Mouse (Mus musculus): ENCODE measurements around the gene Cdk5. TPM values are rescaled to one million over a fixed set of nuclear protein-coding genes. Genes with fewer than 3 reads are reported as not detected.
A peak's percentile ranks its signal among the peaks of the same experiment; 100 is the strongest.

The Cdk5 gene
- polyA plus RNA-seq, 1 experiment from 2014 or later: 127 TPM

- Histone ChIP-seq H3K27me3 (replicated peaks; ENCODE audit: control insufficient read depth, insufficient read depth, low read length) (no peaks in the 10 kb centered on the region), H3K36me3 (ENCODE audit: control insufficient read depth, insufficient read depth) (no peaks in the 10 kb centered on the region), H3K4me3 (replicated peaks; ENCODE audit: low read length) (peak overlapping the region; percentile 69), H3K9ac (replicated peaks; ENCODE audit: low read depth, low read length) (peak overlapping the region; percentile 75), H3K27ac (ENCODE audit: low read length) (peak overlapping the region; percentile 94), H3K4me1 (replicated peaks; ENCODE audit: control insufficient read depth, insufficient read depth, low read length) (peaks cover 47% of the 10 kb centered on the region), H3K4me2 (ENCODE audit: low read length) (peak overlapping the region; percentile 96), H3K9me3 (ENCODE audit: control insufficient read depth, low read length) (no peaks in the 10 kb centered on the region)
- 1% methylated on average over 47 of the region's 60 CpGs for WGBS
- ATAC-seq: no peak
These were observed 1.6 kb upstream of the Cdk5 start for GRCm38 (mm10) chr5:24424861-24425411.

DNA sequence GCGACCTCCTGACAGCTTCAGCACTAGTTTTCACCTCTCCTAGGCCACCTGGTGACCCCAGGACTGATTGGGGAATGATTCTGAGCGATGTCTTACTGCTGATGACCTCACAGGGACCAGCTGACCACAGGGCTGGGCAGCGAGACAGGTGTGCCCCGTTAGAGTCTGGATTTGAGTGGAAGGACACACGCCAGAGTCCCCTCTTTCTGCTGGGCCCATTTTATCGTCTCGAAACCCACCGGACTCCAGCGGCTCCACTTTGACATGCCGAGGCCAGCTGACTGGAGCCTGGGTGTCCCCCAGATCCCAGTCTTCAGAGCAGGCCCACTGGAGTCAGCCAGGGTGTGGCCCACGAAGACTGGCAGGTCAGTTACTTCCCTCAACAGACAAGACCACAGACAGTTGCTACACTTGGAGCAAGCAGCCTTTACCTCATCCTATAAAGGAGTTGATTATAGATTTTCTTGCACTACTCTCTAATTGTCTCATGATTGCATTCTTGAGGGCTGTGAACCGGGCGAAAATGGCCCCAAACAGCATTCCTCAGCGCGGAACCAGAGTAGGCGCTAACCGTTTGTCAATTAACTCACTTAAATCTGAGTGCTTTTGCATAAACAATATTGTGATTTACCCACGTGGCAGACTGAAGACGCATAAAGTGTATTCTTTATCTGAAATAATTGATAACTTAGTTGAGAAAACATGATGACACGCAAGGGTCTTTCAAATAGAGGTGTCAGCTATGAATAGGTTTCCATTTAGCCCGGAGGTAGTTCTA, 863 bp upstream of the Cdk5 start:
- peak overlapping the region; percentile 75 for H3K9ac ChIP-seq (replicated peaks; ENCODE audit: low read depth, low read length)
- peaks cover 47% of the 10 kb centered on the region for H3K4me1 ChIP-seq (replicated peaks; ENCODE audit: control insufficient read depth, insufficient read depth, low read length)
- H3K27me3 ChIP-seq (replicated peaks; ENCODE audit: control insufficient read depth, insufficient read depth, low read length): no peaks in the 10 kb centered on the region
- peak overlapping the region; percentile 96 for H3K4me2 ChIP-seq (ENCODE audit: low read length)
- WGBS: 9% methylated on average over 21 of the region's 21 CpGs
- no peak for ATAC-seq
- H3K36me3 ChIP-seq (ENCODE audit: control insufficient read depth, insufficient read depth): peaks cover 7% of the 10 kb centered on the region
- H3K4me3 ChIP-seq (replicated peaks; ENCODE audit: low read length): peak overlapping the region; percentile 69
- peak overlapping the region; percentile 94 for H3K27ac ChIP-seq (ENCODE audit: low read length)
- H3K9me3 ChIP-seq (ENCODE audit: control insufficient read depth, low read length): no peaks in the 10 kb centered on the region

DNA sequence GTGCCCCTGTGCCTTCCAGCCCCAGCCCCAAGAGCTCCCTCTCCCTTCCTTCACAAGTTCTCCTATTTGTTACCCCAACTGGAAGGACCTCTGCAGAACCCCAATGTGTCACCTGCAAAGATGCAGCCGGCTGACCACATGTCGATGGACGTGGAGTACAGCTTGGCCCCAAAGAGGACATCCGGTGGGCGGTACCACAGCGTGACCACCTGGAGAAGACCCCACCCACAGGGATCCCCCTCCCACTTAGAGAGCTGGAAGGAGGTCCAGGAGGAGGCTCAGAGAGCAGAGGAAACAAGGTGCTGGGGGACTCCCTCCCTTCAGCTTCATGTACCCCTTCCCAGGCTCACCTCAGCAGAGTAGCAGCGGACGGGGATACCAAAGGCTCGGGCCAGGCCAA, 2.9 kb downstream of the Cdk5 start:
- WGBS: 89% methylated on average over 9 of the region's 9 CpGs
- Histone ChIP-seq H3K9ac (replicated peaks; ENCODE audit: low read depth, low read length) (no peak overlapping the region), H3K9me3 (ENCODE audit: control insufficient read depth, low read length) (no peaks in the 10 kb centered on the region), H3K27ac (ENCODE audit: low read length) (no peak overlapping the region), H3K4me1 (replicated peaks; ENCODE audit: control insufficient read depth, insufficient read depth, low read length) (peaks cover 30% of the 10 kb centered on the region), H3K36me3 (ENCODE audit: control insufficient read depth, insufficient read depth) (peaks cover 7% of the 10 kb centered on the region), H3K27me3 (replicated peaks; ENCODE audit: control insufficient read depth, insufficient read depth, low read length) (no peaks in the 10 kb centered on the region), H3K4me3 (replicated peaks; ENCODE audit: low read length) (no peak overlapping the region), H3K4me2 (ENCODE audit: low read length) (no peak overlapping the region)
- no peak for ATAC-seq

DNA sequence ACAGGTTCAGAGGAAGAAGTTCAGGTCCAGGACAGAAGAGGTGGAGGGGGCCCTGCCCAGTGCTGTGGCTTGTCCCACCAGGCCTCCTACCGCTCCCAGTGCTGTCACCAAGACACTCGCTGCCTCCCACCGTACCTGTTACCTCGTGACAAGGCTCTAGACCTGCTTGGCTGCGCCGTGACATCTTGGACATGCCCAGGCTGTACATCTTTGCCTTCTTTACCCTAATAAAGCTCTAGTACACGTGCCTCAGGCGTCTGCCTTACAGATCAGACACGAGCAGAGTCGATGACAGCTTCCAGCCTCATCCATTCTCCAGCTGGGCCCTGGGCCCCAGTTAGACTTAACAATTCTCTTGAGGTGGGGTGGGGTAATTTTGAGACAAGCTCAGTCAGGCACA, 5.7 kb downstream of the Cdk5 start:
- H3K36me3 ChIP-seq (ENCODE audit: control insufficient read depth, insufficient read depth): peaks cover 7% of the 10 kb centered on the region
- H3K9me3 ChIP-seq (ENCODE audit: control insufficient read depth, low read length): no peaks in the 10 kb centered on the region
- H3K9ac ChIP-seq (replicated peaks; ENCODE audit: low read depth, low read length): no peak overlapping the region
- no peak for ATAC-seq
- 88% methylated on average over 10 of the region's 10 CpGs for WGBS
- H3K4me2 ChIP-seq (ENCODE audit: low read length): no peak overlapping the region
- H3K4me3 ChIP-seq (replicated peaks; ENCODE audit: low read length): no peak overlapping the region
- no peaks in the 10 kb centered on the region for H3K27me3 ChIP-seq (replicated peaks; ENCODE audit: control insufficient read depth, insufficient read depth, low read length)
- no peak overlapping the region for H3K27ac ChIP-seq (ENCODE audit: low read length)
- H3K4me1 ChIP-seq (replicated peaks; ENCODE audit: control insufficient read depth, insufficient read depth, low read length): peaks cover 12% of the 10 kb centered on the region

- H3K9ac ChIP-seq (replicated peaks; ENCODE audit: low read depth, low read length): peak overlapping the region; percentile 8; the same call in 1 of the 2 replicates
- H3K4me2 ChIP-seq (ENCODE audit: low read length): peak overlapping the region; percentile 22; the same call in 1 of the 2 replicates
- H3K4me3 ChIP-seq (replicated peaks; ENCODE audit: low read length): no peak overlapping the region
- ATAC-seq: peak; percentile 70
- peaks cover 7% of the 10 kb centered on the region for H3K4me1 ChIP-seq (replicated peaks; ENCODE audit: control insufficient read depth, insufficient read depth, low read length)
- 3% methylated on average over 21 of the region's 21 CpGs for WGBS
- H3K36me3 ChIP-seq (ENCODE audit: control insufficient read depth, insufficient read depth): peaks cover 7% of the 10 kb centered on the region
- H3K27me3 ChIP-seq (replicated peaks; ENCODE audit: control insufficient read depth, insufficient read depth, low read length): no peaks in the 10 kb centered on the region
- H3K27ac ChIP-seq (ENCODE audit: low read length): no peak overlapping the region
- no peaks in the 10 kb centered on the region for H3K9me3 ChIP-seq (ENCODE audit: control insufficient read depth, low read length)
These were observed 7.1 kb downstream of the Cdk5 start for GRCm38 (mm10) chr5:24416222-24416736.

DNA sequence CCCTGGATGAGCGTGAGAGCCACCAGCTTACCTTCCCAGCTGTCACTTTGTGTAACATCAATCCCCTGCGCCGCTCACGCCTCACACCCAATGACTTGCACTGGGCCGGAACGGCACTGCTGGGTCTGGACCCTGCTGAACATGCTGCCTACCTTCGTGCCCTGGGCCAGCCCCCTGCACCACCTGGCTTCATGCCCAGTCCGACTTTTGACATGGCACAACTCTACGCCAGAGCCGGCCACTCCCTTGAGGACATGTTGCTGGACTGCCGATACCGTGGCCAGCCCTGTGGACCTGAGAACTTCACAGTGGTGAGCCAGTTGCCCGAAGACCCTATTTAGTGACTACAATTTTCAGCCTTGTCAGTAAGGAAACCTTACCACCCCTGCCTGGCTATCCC, 9.4 kb downstream of the Cdk5 start:
- WGBS: 83% methylated on average over 13 of the region's 13 CpGs

GRCm38 (mm10) chr5:24413042-24413693, 10.2 kb downstream of the Cdk5 start, which contains the start of gene Asic3:
Gene Asic3, plus strand, starts transcription at chr5:24413392.
- Histone ChIP-seq H3K27ac (ENCODE audit: low read length) (no peak within 1 kb of the TSS), H3K9me3 (ENCODE audit: control insufficient read depth, low read length) (no peaks in the 10 kb centered on the region), H3K4me3 (replicated peaks; ENCODE audit: low read length) (no peak within 1 kb of the TSS), H3K9ac (replicated peaks; ENCODE audit: low read depth, low read length) (no peak within 1 kb of the TSS), H3K36me3 (ENCODE audit: control insufficient read depth, insufficient read depth) (no peaks in the 10 kb centered on the region), H3K4me1 (replicated peaks; ENCODE audit: control insufficient read depth, insufficient read depth, low read length) (peaks cover 7% of the 10 kb centered on the region), H3K27me3 (replicated peaks; ENCODE audit: control insufficient read depth, insufficient read depth, low read length) (no peaks in the 10 kb centered on the region), H3K4me2 (ENCODE audit: low read length) (no peak within 1 kb of the TSS)
- WGBS: 53% methylated on average over 11 of the region's 11 CpGs
- no peak for ATAC-seq

More for the DNA sequence above, 9.4 kb downstream of the Cdk5 start:
- Histone ChIP-seq H3K4me3 (replicated peaks; ENCODE audit: low read length) (no peak overlapping the region), H3K36me3 (ENCODE audit: control insufficient read depth, insufficient read depth) (no peaks in the 10 kb centered on the region; the same call in 1 of the 2 replicates), H3K27ac (ENCODE audit: low read length) (no peak overlapping the region), H3K9me3 (ENCODE audit: control insufficient read depth, low read length) (no peaks in the 10 kb centered on the region), H3K4me1 (replicated peaks; ENCODE audit: control insufficient read depth, insufficient read depth, low read length) (peaks cover 7% of the 10 kb centered on the region), H3K9ac (replicated peaks; ENCODE audit: low read depth, low read length) (no peak overlapping the region), H3K4me2 (ENCODE audit: low read length) (no peak overlapping the region), H3K27me3 (replicated peaks; ENCODE audit: control insufficient read depth, insufficient read depth, low read length) (no peaks in the 10 kb centered on the region)
- no peak for ATAC-seq

DNA sequence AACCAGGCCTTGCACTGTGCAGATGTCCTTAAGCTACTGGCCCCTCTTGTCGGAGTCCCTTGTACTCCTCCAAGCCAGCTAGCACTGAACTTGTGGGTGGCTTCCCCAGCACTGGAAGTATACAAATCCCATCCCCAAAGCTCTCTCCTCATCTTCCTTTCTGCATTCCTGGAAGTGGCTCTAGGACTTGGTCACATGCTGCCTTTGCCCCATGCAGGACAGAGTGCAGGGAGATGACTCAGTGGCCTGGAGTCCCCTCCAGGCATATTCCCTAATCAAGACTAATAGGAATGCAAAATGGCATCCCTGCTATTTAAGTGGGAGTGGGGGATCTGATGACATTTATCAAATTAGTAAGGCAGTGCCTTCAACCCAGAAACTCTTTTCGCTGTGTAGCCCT, 11.3 kb downstream of the Cdk5 start:
- ATAC-seq: no peak
- 90% methylated on average over 2 of the region's 2 CpGs for WGBS

DNA sequence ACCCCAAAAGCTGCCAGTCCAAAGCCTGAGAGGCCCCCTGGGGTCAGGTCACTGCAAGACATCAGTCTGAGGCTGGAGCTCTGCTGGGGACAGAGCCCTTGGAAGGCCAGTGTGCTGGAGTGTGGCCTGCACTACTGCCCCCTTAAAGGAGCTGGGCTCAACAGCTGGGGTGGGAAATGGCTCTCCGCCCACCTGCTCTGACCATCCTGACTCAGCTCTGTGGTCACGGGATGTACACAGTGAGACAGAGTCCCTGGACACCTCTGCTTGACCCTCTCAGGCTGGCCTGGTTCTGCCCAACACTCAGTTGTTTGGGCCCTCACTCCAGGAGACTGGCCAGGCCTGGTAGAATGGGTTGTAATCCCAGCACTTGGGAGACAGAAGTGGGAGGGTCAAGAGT, 13.9 kb downstream of the Cdk5 start:
- Histone ChIP-seq H3K4me1 (replicated peaks; ENCODE audit: control insufficient read depth, insufficient read depth, low read length) (no peaks in the 10 kb centered on the region), H3K9ac (replicated peaks; ENCODE audit: low read depth, low read length) (no peak overlapping the region), H3K4me3 (replicated peaks; ENCODE audit: low read length) (no peak overlapping the region), H3K27me3 (replicated peaks; ENCODE audit: control insufficient read depth, insufficient read depth, low read length) (no peaks in the 10 kb centered on the region), H3K36me3 (ENCODE audit: control insufficient read depth, insufficient read depth) (no peaks in the 10 kb centered on the region), H3K9me3 (ENCODE audit: control insufficient read depth, low read length) (no peaks in the 10 kb centered on the region), H3K4me2 (ENCODE audit: low read length) (no peak overlapping the region), H3K27ac (ENCODE audit: low read length) (no peak overlapping the region)
- no peak for ATAC-seq
- WGBS: 91% methylated on average over 2 of the region's 2 CpGs

More for the DNA sequence above, 11.3 kb downstream of the Cdk5 start:
- no peaks in the 10 kb centered on the region for H3K27me3 ChIP-seq (replicated peaks; ENCODE audit: control insufficient read depth, insufficient read depth, low read length)
- no peak overlapping the region for H3K4me3 ChIP-seq (replicated peaks; ENCODE audit: low read length)
- peaks cover 7% of the 10 kb centered on the region for H3K4me1 ChIP-seq (replicated peaks; ENCODE audit: control insufficient read depth, insufficient read depth, low read length)
- H3K9ac ChIP-seq (replicated peaks; ENCODE audit: low read depth, low read length): no peak overlapping the region
- no peak overlapping the region for H3K27ac ChIP-seq (ENCODE audit: low read length)
- no peaks in the 10 kb centered on the region for H3K9me3 ChIP-seq (ENCODE audit: control insufficient read depth, low read length)
- no peak overlapping the region for H3K4me2 ChIP-seq (ENCODE audit: low read length)
- no peaks in the 10 kb centered on the region for H3K36me3 ChIP-seq (ENCODE audit: control insufficient read depth, insufficient read depth)
